Mouse (Mus musculus) kidney, postnatal 0 days (tissue): ENCODE measurements around the gene Gm20671. TPM values are rescaled to one million over a fixed set of nuclear protein-coding genes. Genes with fewer than 3 reads are reported as not detected.
"Not testable (repeated sequence)": the region's sequence is repeated elsewhere in the genome, so short reads cannot be mapped to it uniquely, and the experiment has no call there.

Experiments
- ATAC-seq: fragments of 200-750 bp; cut with Nextera tagmentation; replicated peaks from 2 replicates; pipeline ENCODE4 v1.8.0; 2017; ENCODE audit warnings: low read depth, moderate number of reproducible peaks, moderate TSS enrichment, moderate library complexity; ENCODE audit not compliant: low FRiP score
- DNase-seq: peaks from one replicate; pipeline ENCODE4 v3.0.0-alpha.2; 2016; ENCODE audit warnings: low spot score
- H3K27ac ChIP-seq: fragments of 300-500 bp; sonication (generic); 2 replicates; pipeline ENCODE4 v1.5.1; 2014; ENCODE audit warnings: mild to moderate bottlenecking
- H3K27me3 ChIP-seq: fragments of 300-500 bp; sonication (generic); 2 replicates; pipeline ENCODE4 v1.6.1; 2014; ENCODE audit warnings: low read length, mixed read lengths; ENCODE audit not compliant: insufficient read depth
- H3K36me3 ChIP-seq: fragments of 300-500 bp; sonication (generic); 2 replicates; pipeline ENCODE4 v1.6.1; 2014; ENCODE audit warnings: low read length, mixed read lengths; ENCODE audit not compliant: insufficient read depth
- H3K4me1 ChIP-seq: fragments of 300-500 bp; sonication (generic); replicated peaks from 2 replicates; pipeline ENCODE4 v1.6.1; 2014; ENCODE audit warnings: antibody characterized with exemption, low read length, mixed read lengths; ENCODE audit not compliant: insufficient read depth
- H3K4me2 ChIP-seq: fragments of 300-500 bp; sonication (generic); 2 replicates; pipeline ENCODE4 v1.6.1; 2014; ENCODE audit warnings: mild to moderate bottlenecking, low read length, moderate library complexity, mixed read lengths
- H3K4me3 ChIP-seq: fragments of 300-500 bp; sonication (generic); replicated peaks from 2 replicates; pipeline ENCODE4 v1.5.1; 2014; ENCODE audit warnings: low read depth, low read length
- H3K9ac ChIP-seq: fragments of 300-500 bp; sonication (generic); 2 replicates; pipeline ENCODE4 v1.6.1; 2014; ENCODE audit warnings: low read depth, low read length
- H3K9me3 ChIP-seq: fragments of 300-500 bp; sonication (generic); replicated peaks from 2 replicates; pipeline ENCODE4 v1.6.1; 2016; ENCODE audit warnings: low read length, inconsistent platforms, mixed read lengths
- CTCF ChIP-seq: IDR thresholded peaks from 2 replicates; pipeline ENCODE4 v1.5.1; 2016; ENCODE audit warnings: antibody characterized with exemption, low read depth, mild to moderate bottlenecking, moderate library complexity
- WGBS: fragments of 180-500 bp; shearing (Covaris S2); extraction: QIAGEN DNeasy Blood & Tissue Kit; methylation state at CpG from one replicate; pipeline ENCODE4 v1.1.7; 2014; 5-methylcytosine and 5-hydroxymethylcytosine counted together
- polyA plus RNA-seq: library from polyadenylated mRNA; unstranded; fragments of >200 nt; fragmentation: Nextera tagmentation; extraction: Ambion mirVana; gene quantifications from 2 replicates; pipeline ENCODE4 v1.2.1, GENCODE M21; 2015

Gm20671 gene
- polyA plus RNA-seq, 1 experiment from 2014 or later = not detected

- peaks cover 11% of the 10 kb centered on the region; the same call in 1 of the 2 replicates for H3K36me3 ChIP-seq
- H3K27me3 ChIP-seq = no peaks in the 10 kb centered on the region
- no peaks in the 10 kb centered on the region for H3K9me3 ChIP-seq
- no peaks in the 10 kb centered on the region for H3K4me1 ChIP-seq
- no peak overlapping the region for H3K4me2 ChIP-seq
- ATAC-seq (no peak), DNase-seq (peak; percentile 2)
- 52% methylated on average over 2 of the region's 2 CpGs for WGBS
- no peak for TF ChIP-seq CTCF
- H3K27ac ChIP-seq = no peak overlapping the region
- no peak overlapping the region for H3K9ac ChIP-seq
- no peak overlapping the region for H3K4me3 ChIP-seq
Observed at GRCm38 (mm10) chr5:32772361-32772760, 54.5 kb downstream of the Gm20671 start.

DNA sequence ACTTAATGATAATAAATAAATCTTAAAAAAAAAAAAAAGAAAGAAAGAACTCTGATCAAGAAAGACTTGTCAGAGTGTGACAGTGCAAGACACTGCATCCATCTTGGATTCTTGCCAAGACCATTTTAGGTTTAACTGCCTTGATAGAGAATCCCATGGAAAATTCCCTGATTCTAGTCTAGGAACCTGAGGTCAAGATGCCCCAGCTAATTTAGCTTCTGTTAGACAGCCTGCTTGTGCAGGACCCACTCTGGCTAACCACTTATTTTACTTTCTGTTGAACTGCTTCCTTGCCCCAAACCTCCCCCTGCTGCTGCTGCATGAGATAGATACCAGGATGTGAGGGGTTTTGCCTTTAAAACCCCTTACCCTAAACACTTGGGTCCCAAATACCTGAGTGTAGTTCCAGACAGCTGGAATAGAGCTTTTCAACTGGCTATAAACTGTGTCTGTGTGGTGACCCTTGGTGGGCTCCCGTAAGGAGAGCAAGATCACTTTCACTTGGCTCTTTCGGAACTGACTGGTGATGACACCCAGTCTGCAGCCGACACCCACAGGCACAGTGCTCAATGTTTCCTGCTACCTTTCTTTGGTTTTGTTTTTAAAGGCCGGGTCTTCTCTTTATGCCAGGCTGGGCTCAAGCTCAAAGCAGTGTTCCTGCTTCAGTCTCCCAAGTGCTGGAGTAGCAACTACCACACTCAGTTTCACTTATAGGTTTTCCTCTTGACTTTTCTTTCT is 59.1 kb downstream of the Gm20671 start:
- WGBS = 65% methylated on average over 4 of the region's 4 CpGs
- no peak for ATAC-seq
- no peak overlapping the region for H3K4me2 ChIP-seq
- H3K27me3 ChIP-seq = no peaks in the 10 kb centered on the region
- no peak overlapping the region for H3K27ac ChIP-seq
- no peak overlapping the region for H3K4me3 ChIP-seq
- peaks cover 13% of the 10 kb centered on the region for H3K36me3 ChIP-seq
- H3K9me3 ChIP-seq = no peaks in the 10 kb centered on the region
- H3K4me1 ChIP-seq = no peaks in the 10 kb centered on the region
- H3K9ac ChIP-seq = no peak overlapping the region
- TF ChIP-seq CTCF = no peak
- peak; percentile 18 for DNase-seq

GRCm38 (mm10) chr5:32767004-32767403 is 59.9 kb downstream of the Gm20671 start:
- H3K4me3 ChIP-seq = no peak overlapping the region
- DNase-seq (no peak), ATAC-seq (no peak)
- peaks cover 13% of the 10 kb centered on the region for H3K36me3 ChIP-seq
- TF ChIP-seq CTCF = no peak
- no peak overlapping the region for H3K27ac ChIP-seq
- H3K27me3 ChIP-seq = no peaks in the 10 kb centered on the region
- WGBS = 81% methylated on average over 3 of the region's 3 CpGs
- H3K9ac ChIP-seq = no peak overlapping the region
- no peak overlapping the region for H3K4me2 ChIP-seq
- no peaks in the 10 kb centered on the region for H3K4me1 ChIP-seq
- H3K9me3 ChIP-seq = no peaks in the 10 kb centered on the region

DNA sequence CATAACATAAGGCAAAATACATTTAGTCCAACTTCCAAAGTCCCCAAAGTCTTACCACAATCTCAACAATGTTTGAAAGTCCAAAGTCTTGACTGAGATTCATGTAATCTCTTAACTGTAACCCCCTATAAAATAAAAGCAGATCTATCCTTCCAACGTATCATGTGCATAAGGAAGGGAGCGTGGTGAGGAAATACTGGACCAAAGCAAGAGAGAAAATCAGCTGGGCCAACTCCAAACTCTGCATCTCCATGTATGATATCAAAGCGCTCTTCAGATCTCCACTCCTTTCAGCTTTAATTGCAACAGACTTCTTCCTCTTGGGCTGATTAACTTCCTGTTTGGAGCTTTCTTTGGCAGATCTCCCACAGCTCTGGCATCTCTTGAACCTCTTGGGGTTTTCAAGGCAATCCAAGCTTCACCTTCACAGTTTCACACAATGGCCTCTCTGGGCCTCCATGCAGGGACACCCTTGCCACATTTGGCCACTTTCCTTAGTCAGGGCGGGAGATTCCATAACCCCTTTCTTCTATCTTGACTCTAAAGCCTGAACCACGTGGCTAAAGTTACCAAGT is 65.3 kb downstream of the Gm20671 start:
- no peak overlapping the region for H3K4me3 ChIP-seq
- H3K27me3 ChIP-seq = no peaks in the 10 kb centered on the region
- no peak overlapping the region for H3K4me2 ChIP-seq
- H3K36me3 ChIP-seq = peaks cover 13% of the 10 kb centered on the region
- no peak for ATAC-seq
- DNase-seq = peak; percentile 41
- TF ChIP-seq CTCF = no peak
- H3K27ac ChIP-seq = no peak overlapping the region
- no peaks in the 10 kb centered on the region for H3K4me1 ChIP-seq
- H3K9me3 ChIP-seq = no peaks in the 10 kb centered on the region
- H3K9ac ChIP-seq = no peak overlapping the region
- 73% methylated on average over 5 of the region's 5 CpGs for WGBS

DNA sequence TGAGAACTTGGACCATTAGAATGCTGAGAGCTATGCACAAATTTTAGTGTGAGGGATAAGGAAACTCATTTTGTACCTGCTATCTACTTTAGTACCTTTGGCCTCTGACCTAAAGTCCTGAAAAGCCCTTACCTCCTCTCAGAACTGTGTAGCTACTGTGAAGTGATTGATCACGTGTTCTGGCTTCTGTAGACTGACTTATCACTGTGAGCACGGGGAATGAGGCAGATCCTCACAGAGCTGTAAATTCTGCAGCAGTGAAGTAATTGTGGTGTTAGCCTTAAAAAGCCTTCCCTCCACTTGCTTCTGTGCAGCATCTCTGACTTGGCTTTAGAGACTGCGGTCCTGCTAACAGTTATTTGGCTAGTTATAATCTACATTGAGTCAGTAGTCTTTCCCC is 66.1 kb downstream of the Gm20671 start:
- ATAC-seq = no peak
- Histone ChIP-seq H3K27ac (no peak overlapping the region), H3K36me3 (peaks cover 13% of the 10 kb centered on the region), H3K4me3 (no peak overlapping the region), H3K9me3 (no peaks in the 10 kb centered on the region), H3K27me3 (no peaks in the 10 kb centered on the region), H3K4me1 (no peaks in the 10 kb centered on the region), H3K9ac (no peak overlapping the region), H3K4me2 (no peak overlapping the region)
- no peak for DNase-seq
- TF ChIP-seq CTCF = no peak
- WGBS = 76% methylated on average over 3 of the region's 3 CpGs

DNA sequence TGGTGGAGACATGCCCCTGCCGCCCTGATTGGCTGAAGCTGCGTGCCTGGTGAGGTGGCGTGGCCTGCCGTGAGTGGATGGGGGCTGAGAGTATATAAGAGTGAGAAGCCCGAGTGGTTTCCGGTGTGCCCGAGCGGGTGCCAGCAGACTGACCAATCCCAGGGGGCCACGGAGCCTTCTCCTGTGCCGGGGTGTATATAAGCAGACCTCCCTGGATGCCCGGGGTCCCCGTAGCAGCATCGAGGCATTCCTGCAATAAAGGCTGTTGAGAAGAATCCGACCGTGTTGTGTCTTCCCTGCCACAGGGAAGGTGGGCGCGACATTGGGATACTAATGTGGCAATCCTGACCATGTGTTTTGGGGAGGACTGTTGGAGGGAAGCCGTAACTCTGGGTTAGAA is 66.6 kb downstream of the Gm20671 start:
- not testable (repeated sequence) for DNase-seq, H3K9ac ChIP-seq, H3K9me3 ChIP-seq, ATAC-seq, H3K27ac ChIP-seq, H3K4me3 ChIP-seq, H3K4me2 ChIP-seq, H3K4me1 ChIP-seq, H3K27me3 ChIP-seq
- H3K36me3 ChIP-seq = peaks cover 13% of the 10 kb centered on the region
- WGBS = 96% methylated on average over 16 of the region's 18 CpGs

DNA sequence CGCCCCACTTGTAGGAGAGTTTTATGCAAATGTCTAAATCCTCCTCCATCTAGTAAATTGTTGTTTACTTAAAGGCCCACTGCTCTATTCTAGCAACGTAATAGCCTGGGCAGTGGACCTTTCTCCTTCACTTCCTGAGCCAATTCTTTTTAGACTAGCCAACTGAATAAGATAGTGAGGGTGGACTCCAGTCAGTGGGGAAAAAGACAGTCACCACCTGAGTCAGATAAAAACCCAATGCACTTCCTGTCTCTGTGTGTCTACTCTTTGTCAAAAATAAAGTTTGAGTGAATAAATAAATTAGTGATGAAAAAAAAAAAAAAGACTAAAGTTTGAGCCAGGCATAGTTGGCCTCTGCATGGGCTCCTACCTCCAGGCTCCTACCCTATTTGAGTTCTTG is 67.2 kb downstream of the Gm20671 start:
- H3K4me3 ChIP-seq = no peak overlapping the region
- no peaks in the 10 kb centered on the region for H3K4me1 ChIP-seq
- no peak overlapping the region for H3K27ac ChIP-seq
- WGBS = 68% methylated on average over 2 of the region's 2 CpGs
- no peak overlapping the region for H3K9ac ChIP-seq
- no peak for ATAC-seq
- no peak for TF ChIP-seq CTCF
- no peak for DNase-seq
- H3K36me3 ChIP-seq = peaks cover 12% of the 10 kb centered on the region
- no peak overlapping the region for H3K4me2 ChIP-seq
- H3K9me3 ChIP-seq = no peaks in the 10 kb centered on the region
- no peaks in the 10 kb centered on the region for H3K27me3 ChIP-seq
